Mouse (Mus musculus) MEL (cell line): ENCODE results near the gene Pdgfa. TPM values are rescaled to one million over a fixed set of nuclear protein-coding genes. Genes with fewer than 3 reads are reported as not detected.

Experiments
- DNase-seq: peaks from one replicate; pipeline ENCODE4 v3.0.0; 2011; ENCODE audit warnings: low read depth, low spot score
- H3K27ac ChIP-seq: 2 replicates; pipeline ENCODE4 v1.5.1; 2012; ENCODE audit warnings: low read depth, mild to moderate bottlenecking, control low read depth, low read length, moderate library complexity; ENCODE audit not compliant: control insufficient read depth
- H3K27me3 ChIP-seq, 2 experiments: fragments of 150-350 bp in 1 of 2; sonication (generic) in 1 of 2; 2 replicates each; pipeline ENCODE4 v1.6.1; 2012; ENCODE audit warnings: low read length in 2 of 2, mild to moderate bottlenecking in 2 of 2, improper control_type of control experiment in 1 of 2, moderate library complexity in 1 of 2; ENCODE audit not compliant: insufficient read depth in 2 of 2, control insufficient read depth in 1 of 2
- H3K36me3 ChIP-seq, 2 experiments: 2 replicates each; pipeline ENCODE4 v1.6.1; 2012 to 2014; ENCODE audit warnings: low read length in 2 of 2, improper control_type of control experiment in 1 of 2, inconsistent platforms in 1 of 2, mild to moderate bottlenecking in 1 of 2; ENCODE audit not compliant: insufficient read depth in 2 of 2, control insufficient read depth in 1 of 2
- H3K4me1 ChIP-seq, 2 experiments: fragments of 150-350 bp in 1 of 2; sonication (generic) in 1 of 2; 2 replicates each; pipeline ENCODE4 v1.6.1; 2012; ENCODE audit warnings: low read length in 2 of 2, improper control_type of control experiment in 1 of 2, mild to moderate bottlenecking in 1 of 2; ENCODE audit not compliant: insufficient read depth in 2 of 2, control insufficient read depth in 1 of 2
- H3K4me3 ChIP-seq, 2 experiments: fragments of 150-350 bp in 1 of 2; sonication (generic) in 1 of 2; 2 replicates each; pipeline ENCODE4 v1.5.1; 2012; ENCODE audit warnings: low read depth in 2 of 2, low read length in 2 of 2, mild to moderate bottlenecking in 2 of 2, moderate library complexity in 2 of 2, control low read depth in 1 of 2, improper control_type of control experiment in 1 of 2; ENCODE audit not compliant: control insufficient read depth in 1 of 2, insufficient read depth in 1 of 2
- H3K79me2 ChIP-seq: 2 replicates; pipeline ENCODE4 v1.6.1; 2012; ENCODE audit warnings: mild to moderate bottlenecking, low read length, moderate library complexity; ENCODE audit not compliant: control insufficient read depth, poor library complexity, insufficient read depth
- H3K9ac ChIP-seq: 2 replicates; pipeline ENCODE4 v1.6.1; 2012; ENCODE audit warnings: low read depth, mild to moderate bottlenecking, control low read depth, low read length, moderate library complexity; ENCODE audit not compliant: control insufficient read depth, poor library complexity, severe bottlenecking
- H3K9me3 ChIP-seq: fragments of 150-350 bp; sonication (generic); replicated peaks from 2 replicates; pipeline ENCODE4 v1.6.1; 2012; ENCODE audit warnings: mild to moderate bottlenecking, low read length, improper control_type of control experiment, moderate library complexity; ENCODE audit not compliant: insufficient read depth
- E2F4 ChIP-seq: IDR thresholded peaks from 2 replicates; pipeline ENCODE4 v1.6.1; 2011; ENCODE audit warnings: low read depth, low read length, improper control_type of control experiment, borderline replicate concordance
- EP300 ChIP-seq, 2 experiments: IDR thresholded peaks; 2 replicates each; pipeline ENCODE4 v1.6.1; 2011; ENCODE audit warnings: improper control_type of control experiment in 2 of 2, low read length in 2 of 2, low read depth in 1 of 2, mild to moderate bottlenecking in 1 of 2
- GATA1 ChIP-seq: IDR thresholded peaks from 2 replicates; pipeline ENCODE4 v1.6.1; 2011; ENCODE audit warnings: low read depth, low read length, improper control_type of control experiment
- HCFC1 ChIP-seq: IDR thresholded peaks from 2 replicates; pipeline ENCODE4 v1.6.1; 2012; ENCODE audit warnings: low read depth, mild to moderate bottlenecking, inconsistent platforms, low read length, improper control_type of control experiment, moderate library complexity
- MEF2A ChIP-seq: IDR thresholded peaks from 2 replicates; pipeline ENCODE4 v1.6.1; 2014; ENCODE audit warnings: low read depth, mild to moderate bottlenecking, inconsistent platforms, low read length, improper control_type of control experiment; ENCODE audit not compliant: poor library complexity, insufficient replicate concordance, severe bottlenecking; ENCODE audit errors: extremely low read depth
- MXI1 ChIP-seq: IDR thresholded peaks from 2 replicates; pipeline ENCODE4 v1.6.1; 2011; ENCODE audit warnings: mild to moderate bottlenecking, low read depth, low read length, improper control_type of control experiment
- MYC ChIP-seq: IDR thresholded peaks from 2 replicates; pipeline ENCODE4 v1.6.1; 2011; ENCODE audit warnings: low read depth, mild to moderate bottlenecking, low read length, improper control_type of control experiment, moderate library complexity
- POLR2A ChIP-seq, 2 experiments: IDR thresholded peaks; 2 replicates each; pipeline ENCODE4 v1.6.1; 2011 to 2012; ENCODE audit warnings: low read length in 2 of 2, mild to moderate bottlenecking in 2 of 2, control low read depth in 1 of 2, improper control_type of control experiment in 1 of 2, low read depth in 1 of 2, moderate library complexity in 1 of 2; ENCODE audit not compliant: control insufficient read depth in 1 of 2, insufficient read depth in 1 of 2, poor library complexity in 1 of 2
- POLR2AphosphoS2 ChIP-seq: IDR thresholded peaks from 2 replicates; pipeline ENCODE4 v1.6.1; 2011; ENCODE audit warnings: low read length, improper control_type of control experiment
- TCF12 ChIP-seq: IDR thresholded peaks from 2 replicates; pipeline ENCODE4 v1.6.1; 2014; ENCODE audit warnings: low read depth, mild to moderate bottlenecking, inconsistent platforms, low read length, improper control_type of control experiment, moderate library complexity
- ZNF384 ChIP-seq: IDR thresholded peaks from 2 replicates; pipeline ENCODE4 v1.6.1; 2012; ENCODE audit warnings: low read depth, mild to moderate bottlenecking, inconsistent platforms, low read length, improper control_type of control experiment
- polyA plus RNA-seq, 2 experiments: library from polyadenylated mRNA; stranded (reverse) in 1 of 2; unstranded in 1 of 2; fragments of >175 nt in 1 of 2; fragments of >200 nt in 1 of 2; gene quantifications; 2 replicates each; pipeline versions ENCODE4 v1.2.1 to v1.2.4; 2012; ENCODE audit warnings: low replicate concordance in 2 of 2, low read depth in 1 of 2; ENCODE audit not compliant: insufficient read length in 2 of 2, insufficient read depth in 1 of 2, missing spikeins in 1 of 2
- total RNA-seq: library from RNA; depleted of rRNA; stranded (reverse); fragments of 300-350 nt; gene quantifications from 2 replicates; pipeline ENCODE4 v1.2.3, GENCODE M21; 2012

The Pdgfa gene
- total and polyA plus RNA-seq, 3 experiments = not detected

GRCm38 (mm10) chr5:138947487-138947886 is 49.7 kb downstream of the Pdgfa start:
- Histone ChIP-seq H3K79me2 (no peaks in the 10 kb centered on the region), H3K36me3 (no peaks in the 10 kb centered on the region), H3K9me3 (no peaks in the 10 kb centered on the region), H3K27me3 (no peaks in the 10 kb centered on the region), H3K9ac (no peak overlapping the region), H3K4me3 (no peak overlapping the region), H3K4me1 (no peaks in the 10 kb centered on the region), H3K27ac (no peak overlapping the region)
- DNase-seq = no peak
- TF ChIP-seq MEF2A = no peak
- TF ChIP-seq MXI1 = no peak
- no peak for TF ChIP-seq GATA1
- no peak for TF ChIP-seq POLR2A (IDR thresholded peaks at IDR 0.05; ENCODE audit: control insufficient read depth in 1 of 2, insufficient read depth in 1 of 2, low read depth in 1 of 2, low read length in 2 of 2, poor library complexity in 1 of 2)

GRCm38 (mm10) chr5:138946931-138947330 is 50.2 kb downstream of the Pdgfa start:
- H3K27ac ChIP-seq = no peak overlapping the region
- H3K9me3 ChIP-seq = no peaks in the 10 kb centered on the region
- no peaks in the 10 kb centered on the region for H3K36me3 ChIP-seq
- no peak overlapping the region for H3K4me3 ChIP-seq
- no peak for TF ChIP-seq TCF12
- TF ChIP-seq E2F4 = no peak
- H3K4me1 ChIP-seq = no peaks in the 10 kb centered on the region
- H3K79me2 ChIP-seq = no peaks in the 10 kb centered on the region
- no peaks in the 10 kb centered on the region for H3K27me3 ChIP-seq
- no peak for DNase-seq
- no peak overlapping the region for H3K9ac ChIP-seq

DNA sequence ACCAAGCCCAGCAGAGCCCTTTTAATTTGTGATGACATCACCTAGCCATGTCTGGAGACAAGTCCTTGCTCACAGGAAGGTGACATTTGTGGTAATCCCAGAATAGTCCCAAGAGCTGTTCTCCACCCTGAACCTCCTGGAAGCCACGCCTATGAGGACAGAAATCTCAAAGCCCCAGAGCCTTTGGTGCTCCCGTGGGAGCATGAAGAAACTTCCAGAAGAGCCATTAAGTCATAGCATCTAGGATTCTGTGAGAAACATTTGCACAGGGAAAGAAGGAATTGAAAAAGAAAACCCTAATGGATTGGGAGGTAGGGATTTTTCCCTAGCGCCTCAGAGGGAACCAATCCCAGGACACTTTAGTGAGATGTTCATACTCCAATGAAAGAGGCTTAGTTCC is 52.2 kb downstream of the Pdgfa start:
- Histone ChIP-seq H3K9ac (no peak overlapping the region), H3K27me3 (no peaks in the 10 kb centered on the region)
- TF ChIP-seq MYC (no peak), EP300 (IDR thresholded peaks at IDR 0.05; ENCODE audit: low read depth in 1 of 2, low read length in 2 of 2) (no peak), TCF12 (no peak), ZNF384 (no peak), HCFC1 (no peak), POLR2AphosphoS2 (no peak)
- TF ChIP-seq, all 39 proteins: peak for 0
- Histone ChIP-seq H3K79me2 (no peaks in the 10 kb centered on the region), H3K27ac (no peak overlapping the region), H3K36me3 (no peaks in the 10 kb centered on the region), H3K9me3 (no peaks in the 10 kb centered on the region), H3K4me1 (no peaks in the 10 kb centered on the region), H3K4me3 (no peak overlapping the region)
- no peak for DNase-seq
